Mouse (Mus musculus) lung, adult 2 months (tissue): ENCODE results near the gene Calm5.

Experiments used
- CTCF ChIP-seq: fragments of 200-500 bp; IDR thresholded peaks from 2 replicates; pipeline ENCODE4 v1.5.1; 2011; ENCODE audit warnings: mild to moderate bottlenecking, low read length, control low read depth; ENCODE audit not compliant: insufficient read depth
- POLR2A ChIP-seq: fragments of 200-500 bp; IDR thresholded peaks from 2 replicates; pipeline ENCODE4 v1.6.1; 2011; ENCODE audit warnings: low read depth, mild to moderate bottlenecking, control low read depth, low read length, borderline replicate concordance; ENCODE audit errors: extremely low read depth

DNA sequence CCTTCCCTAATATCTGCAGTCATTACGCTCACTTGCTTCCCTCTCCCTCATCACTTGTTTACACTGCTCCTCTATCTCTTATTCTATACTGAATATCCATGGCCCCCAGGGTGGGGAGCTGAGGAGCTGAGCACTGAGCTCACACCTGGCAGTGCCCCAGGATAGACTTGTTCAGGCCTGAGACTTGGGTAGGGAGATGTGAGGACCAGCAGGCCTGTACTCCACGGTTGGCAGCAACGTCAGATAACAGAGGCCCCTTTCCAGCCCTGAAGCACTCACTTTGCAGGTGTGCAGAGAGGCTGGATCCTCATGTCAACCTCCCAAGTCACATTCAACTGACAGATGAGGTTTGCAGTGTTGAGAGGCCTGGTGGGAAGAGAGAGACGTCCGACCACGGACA is 23.2 kb downstream of the Calm5 start:
- no peak for TF ChIP-seq POLR2A
- TF ChIP-seq CTCF = no peak
